Mouse (Mus musculus): ENCODE results near the gene Zc3h6. TPM values are rescaled to one million over a fixed set of nuclear protein-coding genes. Genes with fewer than 3 reads are reported as not detected.

Zc3h6 gene
- total RNA-seq, 1 experiment: 0.98 TPM

- Histone ChIP-seq H3K27ac (ENCODE audit: insufficient read depth, low read depth, low read length, poor library complexity, severe bottlenecking) (no peak overlapping the region), H3K4me1 (ENCODE audit: control insufficient read depth in 2 of 2, insufficient read depth in 2 of 2, low read length in 2 of 2, poor library complexity in 1 of 2) (no peaks in the 10 kb centered on the region), H3K36me3 (ENCODE audit: control insufficient read depth, insufficient read depth, low read length, poor library complexity, severe bottlenecking) (no peaks in the 10 kb centered on the region), H3K4me3 (ENCODE audit: insufficient read depth in 1 of 2, low read depth in 1 of 2, low read length in 2 of 2, poor library complexity in 1 of 2, severe bottlenecking in 1 of 2) (no peak overlapping the region), H3K9me3 (ENCODE audit: control insufficient read depth, insufficient read depth, low read depth, low read length) (no peaks in the 10 kb centered on the region), H3K9ac (ENCODE audit: insufficient read depth, low read depth, low read length, poor library complexity, severe bottlenecking) (no peak overlapping the region)
- in situ Hi-C loops (cut with MboI; ENCODE audit: low sequenced_read_pairs in 2 of 2, unreplicated experiment in 2 of 2): no loop called here
- TF ChIP-seq CHD2 (IDR thresholded peaks at IDR 0.05; ENCODE audit: low read depth, low read length) (no peak), ZNF384 (IDR thresholded peaks at IDR 0.05; ENCODE audit: low read depth, low read length) (no peak), MAFK (IDR thresholded peaks at IDR 0.05; ENCODE audit: insufficient read depth, low read depth, low read length) (no peak)
- no peak for DNase-seq (ENCODE audit: low read depth, low spot score)
Observed at GRCm38 (mm10) chr2:129046846-129047196, 79.6 kb downstream of the Zc3h6 start.

GRCm38 (mm10) chr2:129047811-129048210 is 80.6 kb downstream of the Zc3h6 start, which contains the start of gene Vinac1:
Gene Vinac1, minus strand, starts transcription at chr2:129048172.
- no peak for DNase-seq (ENCODE audit: low read depth, low spot score)
- TF ChIP-seq HCFC1 (IDR thresholded peaks at IDR 0.05; ENCODE audit: borderline replicate concordance, insufficient read depth, low read length) (no peak), CHD2 (IDR thresholded peaks at IDR 0.05; ENCODE audit: low read depth, low read length) (no peak), MAFK (IDR thresholded peaks at IDR 0.05; ENCODE audit: insufficient read depth, low read depth, low read length) (no peak), ZNF384 (IDR thresholded peaks at IDR 0.05; ENCODE audit: low read depth, low read length) (no peak), ZC3H11A (IDR thresholded peaks at IDR 0.05; ENCODE audit: borderline replicate concordance, low read depth, low read length) (no peak)
- Histone ChIP-seq H3K9me3 (ENCODE audit: control insufficient read depth, insufficient read depth, low read depth, low read length) (no peaks in the 10 kb centered on the region), H3K4me1 (ENCODE audit: control insufficient read depth in 2 of 2, insufficient read depth in 2 of 2, low read length in 2 of 2, poor library complexity in 1 of 2) (no peaks in the 10 kb centered on the region), H3K36me3 (ENCODE audit: control insufficient read depth, insufficient read depth, low read length, poor library complexity, severe bottlenecking) (no peaks in the 10 kb centered on the region), H3K27ac (ENCODE audit: insufficient read depth, low read depth, low read length, poor library complexity, severe bottlenecking) (no peak within 1 kb of the TSS), H3K9ac (ENCODE audit: insufficient read depth, low read depth, low read length, poor library complexity, severe bottlenecking) (no peak within 1 kb of the TSS), H3K4me3 (ENCODE audit: insufficient read depth in 1 of 2, low read depth in 1 of 2, low read length in 2 of 2, poor library complexity in 1 of 2, severe bottlenecking in 1 of 2) (no peak within 1 kb of the TSS)
- in situ Hi-C loops (cut with MboI; ENCODE audit: low sequenced_read_pairs in 2 of 2, unreplicated experiment in 2 of 2): no loop called here

- DNase-seq (ENCODE audit: low read depth, low spot score): no peak
- Histone ChIP-seq H3K9ac (ENCODE audit: insufficient read depth, low read depth, low read length, poor library complexity, severe bottlenecking) (no peak overlapping the region), H3K4me3 (ENCODE audit: insufficient read depth in 1 of 2, low read depth in 1 of 2, low read length in 2 of 2, poor library complexity in 1 of 2, severe bottlenecking in 1 of 2) (no peak overlapping the region), H3K4me1 (ENCODE audit: control insufficient read depth in 2 of 2, insufficient read depth in 2 of 2, low read length in 2 of 2, poor library complexity in 1 of 2) (peaks cover 0 to 3% of the 10 kb centered on the region in 2 experiments; a peak in 2 of 4 replicates), H3K36me3 (ENCODE audit: control insufficient read depth, insufficient read depth, low read length, poor library complexity, severe bottlenecking) (no peaks in the 10 kb centered on the region), H3K27ac (ENCODE audit: insufficient read depth, low read depth, low read length, poor library complexity, severe bottlenecking) (no peak overlapping the region), H3K9me3 (ENCODE audit: control insufficient read depth, insufficient read depth, low read depth, low read length) (no peaks in the 10 kb centered on the region)
- TF ChIP-seq HCFC1 (IDR thresholded peaks at IDR 0.05; ENCODE audit: borderline replicate concordance, insufficient read depth, low read length) (no peak), CHD2 (IDR thresholded peaks at IDR 0.05; ENCODE audit: low read depth, low read length) (no peak), ZC3H11A (IDR thresholded peaks at IDR 0.05; ENCODE audit: borderline replicate concordance, low read depth, low read length) (no peak), ZNF384 (IDR thresholded peaks at IDR 0.05; ENCODE audit: low read depth, low read length) (no peak), MAFK (IDR thresholded peaks at IDR 0.05; ENCODE audit: insufficient read depth, low read depth, low read length) (no peak)
- in situ Hi-C loops (cut with MboI; ENCODE audit: low sequenced_read_pairs in 2 of 2, unreplicated experiment in 2 of 2): no loop called here
Observed at GRCm38 (mm10) chr2:129052451-129052983, 85.3 kb downstream of the Zc3h6 start.

- no peak overlapping the region for H3K4me3 ChIP-seq (ENCODE audit: insufficient read depth in 1 of 2, low read depth in 1 of 2, low read length in 2 of 2, poor library complexity in 1 of 2, severe bottlenecking in 1 of 2)
- DNase-seq (ENCODE audit: low read depth, low spot score): no peak
- H3K9me3 ChIP-seq (ENCODE audit: control insufficient read depth, insufficient read depth, low read depth, low read length): no peaks in the 10 kb centered on the region
- no peak overlapping the region for H3K27ac ChIP-seq (ENCODE audit: insufficient read depth, low read depth, low read length, poor library complexity, severe bottlenecking)
- no peak overlapping the region for H3K9ac ChIP-seq (ENCODE audit: insufficient read depth, low read depth, low read length, poor library complexity, severe bottlenecking)
- no peak for TF ChIP-seq HCFC1 (IDR thresholded peaks at IDR 0.05; ENCODE audit: borderline replicate concordance, insufficient read depth, low read length)
- TF ChIP-seq ZC3H11A (IDR thresholded peaks at IDR 0.05; ENCODE audit: borderline replicate concordance, low read depth, low read length): no peak
- no peak for TF ChIP-seq ZNF384 (IDR thresholded peaks at IDR 0.05; ENCODE audit: low read depth, low read length)
- no peak for TF ChIP-seq CHD2 (IDR thresholded peaks at IDR 0.05; ENCODE audit: low read depth, low read length)
- no peak for TF ChIP-seq MAFK (IDR thresholded peaks at IDR 0.05; ENCODE audit: insufficient read depth, low read depth, low read length)
- in situ Hi-C loops (cut with MboI; ENCODE audit: low sequenced_read_pairs in 2 of 2, unreplicated experiment in 2 of 2): no loop called here
- H3K4me1 ChIP-seq (ENCODE audit: control insufficient read depth in 2 of 2, insufficient read depth in 2 of 2, low read length in 2 of 2, poor library complexity in 1 of 2): peaks cover 0 to 6% of the 10 kb centered on the region in 2 experiments; a peak in 2 of 4 replicates
- no peaks in the 10 kb centered on the region for H3K36me3 ChIP-seq (ENCODE audit: control insufficient read depth, insufficient read depth, low read length, poor library complexity, severe bottlenecking)
Observed at GRCm38 (mm10) chr2:129055741-129056140, 88.5 kb downstream of the Zc3h6 start.

GRCm38 (mm10) chr2:129056597-129056996 is 89.4 kb downstream of the Zc3h6 start:
- no peak overlapping the region for H3K4me3 ChIP-seq (ENCODE audit: insufficient read depth in 1 of 2, low read depth in 1 of 2, low read length in 2 of 2, poor library complexity in 1 of 2, severe bottlenecking in 1 of 2)
- H3K9ac ChIP-seq (ENCODE audit: insufficient read depth, low read depth, low read length, poor library complexity, severe bottlenecking): 0 out of 2 replicates have a peak overlapping the region, but pooled peaks have one; percentile 42
- DNase-seq (ENCODE audit: low read depth, low spot score): peak; percentile 99
- TF ChIP-seq CHD2 (IDR thresholded peaks at IDR 0.05; ENCODE audit: low read depth, low read length) (no peak), ZNF384 (IDR thresholded peaks at IDR 0.05; ENCODE audit: low read depth, low read length) (no peak), ZC3H11A (IDR thresholded peaks at IDR 0.05; ENCODE audit: borderline replicate concordance, low read depth, low read length) (peak; percentile 87), HCFC1 (IDR thresholded peaks at IDR 0.05; ENCODE audit: borderline replicate concordance, insufficient read depth, low read length) (peak; percentile 34; the same call in 1 of the 2 replicates), MAFK (IDR thresholded peaks at IDR 0.05; ENCODE audit: insufficient read depth, low read depth, low read length) (peak; percentile 49; the same call in 1 of the 2 replicates)
- no peaks in the 10 kb centered on the region for H3K36me3 ChIP-seq (ENCODE audit: control insufficient read depth, insufficient read depth, low read length, poor library complexity, severe bottlenecking)
- no peak overlapping the region for H3K27ac ChIP-seq (ENCODE audit: insufficient read depth, low read depth, low read length, poor library complexity, severe bottlenecking)
- peaks cover 1 to 6% of the 10 kb centered on the region in 2 experiments; a peak in 3 of 4 replicates for H3K4me1 ChIP-seq (ENCODE audit: control insufficient read depth in 2 of 2, insufficient read depth in 2 of 2, low read length in 2 of 2, poor library complexity in 1 of 2)
- in situ Hi-C loops (cut with MboI; ENCODE audit: low sequenced_read_pairs in 2 of 2, unreplicated experiment in 2 of 2): no loop called here
- H3K9me3 ChIP-seq (ENCODE audit: control insufficient read depth, insufficient read depth, low read depth, low read length): no peaks in the 10 kb centered on the region
